Mouse (Mus musculus) embryonic facial prominence, embryonic 14.5 days (tissue): Measurements from ENCODE around the gene Taf11. TPM values are rescaled to one million over a fixed set of nuclear protein-coding genes. Genes with fewer than 3 reads are reported as not detected.
A peak's percentile ranks its signal among the peaks of the same experiment; 100 is the strongest.

Experiments used
- ATAC-seq: fragments of 200-750 bp; cut with Nextera tagmentation; 2 replicates; pipeline ENCODE4 v1.8.0; 2017; ENCODE audit warnings: low read depth, moderate number of reproducible peaks, moderate TSS enrichment
- DNase-seq: peaks from one replicate; pipeline ENCODE4 v3.0.0-alpha.2; 2015; ENCODE audit warnings: low spot score
- H3K27ac ChIP-seq: fragments of 300-500 bp; sonication (generic); replicated peaks from 2 replicates; pipeline ENCODE4 v1.5.1; 2014; ENCODE audit warnings: low read depth, mild to moderate bottlenecking, low read length, moderate library complexity
- H3K27me3 ChIP-seq: fragments of 300-500 bp; sonication (generic); replicated peaks from 2 replicates; pipeline ENCODE4 v1.6.1; 2014; ENCODE audit warnings: low read length; ENCODE audit not compliant: control insufficient read depth, insufficient read depth
- H3K36me3 ChIP-seq: fragments of 300-500 bp; sonication (generic); 2 replicates; pipeline ENCODE4 v1.6.1; 2014; ENCODE audit warnings: low read length, mixed read lengths; ENCODE audit not compliant: control insufficient read depth, insufficient read depth
- H3K4me1 ChIP-seq: fragments of 300-500 bp; sonication (generic); 2 replicates; pipeline ENCODE4 v1.6.1; 2014; ENCODE audit warnings: antibody characterized with exemption, low read length; ENCODE audit not compliant: control insufficient read depth, insufficient read depth
- H3K4me2 ChIP-seq: fragments of 300-500 bp; sonication (generic); 2 replicates; pipeline ENCODE4 v1.6.1; 2014; ENCODE audit warnings: low read depth, mild to moderate bottlenecking, low read length, moderate library complexity, mixed read lengths
- H3K4me3 ChIP-seq: fragments of 300-500 bp; sonication (generic); 2 replicates; pipeline ENCODE4 v1.5.1; 2014; ENCODE audit warnings: low read depth, mild to moderate bottlenecking, low read length
- H3K9ac ChIP-seq: fragments of 300-500 bp; sonication (generic); 2 replicates; pipeline ENCODE4 v1.6.1; 2014; ENCODE audit warnings: low read depth, mild to moderate bottlenecking, low read length, moderate library complexity, mixed read lengths
- H3K9me3 ChIP-seq: fragments of 300-500 bp; sonication (generic); 2 replicates; pipeline ENCODE4 v1.6.1; 2016; ENCODE audit warnings: low read length; ENCODE audit not compliant: control insufficient read depth
- WGBS: fragments of 180-500 bp; shearing (Covaris S2); extraction: QIAGEN DNeasy Blood & Tissue Kit; methylation state at CpG from one replicate; pipeline ENCODE4 v1.1.7; 2014; 5-methylcytosine and 5-hydroxymethylcytosine counted together
- polyA plus RNA-seq: library from polyadenylated mRNA; unstranded; fragments of >200 nt; fragmentation: Nextera tagmentation; extraction: Ambion mirVana; gene quantifications from 2 replicates; pipeline ENCODE4 v1.2.1, GENCODE M21; 2014

The Taf11 gene
- polyA plus RNA-seq, 1 experiment from 2014 or later, result 56.6 TPM

GRCm38 (mm10) chr17:27931826-27932225 lies 22.2 kb upstream of the Taf11 start:
- Histone ChIP-seq H3K4me1 (peaks cover 4% of the 10 kb centered on the region; the same call in 1 of the 2 replicates), H3K9me3 (no peaks in the 10 kb centered on the region), H3K4me3 (no peak overlapping the region), H3K36me3 (no peaks in the 10 kb centered on the region), H3K4me2 (no peak overlapping the region), H3K9ac (no peak overlapping the region), H3K27ac (no peak overlapping the region), H3K27me3 (no peaks in the 10 kb centered on the region)
- DNase-seq (no peak), ATAC-seq (no peak)
- WGBS, result 80% methylated on average over 4 of the region's 4 CpGs

- Histone ChIP-seq H3K36me3 (no peaks in the 10 kb centered on the region), H3K4me3 (no peak overlapping the region), H3K27ac (no peak overlapping the region), H3K9ac (no peak overlapping the region), H3K9me3 (no peaks in the 10 kb centered on the region), H3K4me2 (no peak overlapping the region), H3K4me1 (0 out of 2 replicates have a peak, but pooled peaks cover 3% of the 10 kb centered on the region), H3K27me3 (no peaks in the 10 kb centered on the region)
- DNase-seq, result no peak
- 95% methylated on average over 5 of the region's 5 CpGs for WGBS
- ATAC-seq, result no peak
Measured at GRCm38 (mm10) chr17:27930291-27930690, 20.6 kb upstream of the Taf11 start.

- WGBS, result 64% methylated on average over 7 of the region's 7 CpGs
- H3K27ac ChIP-seq, result no peak overlapping the region
Measured at GRCm38 (mm10) chr17:27925504-27925903, 15.9 kb upstream of the Taf11 start.

GRCm38 (mm10) chr17:27925054-27925453 lies 15.4 kb upstream of the Taf11 start:
- ATAC-seq (no peak), DNase-seq (no peak)
- H3K9ac ChIP-seq, result no peak overlapping the region
- H3K4me1 ChIP-seq, result no peaks in the 10 kb centered on the region; the same call in 1 of the 2 replicates
- WGBS, result 85% methylated on average over 4 of the region's 4 CpGs
- H3K27me3 ChIP-seq, result no peaks in the 10 kb centered on the region
- no peak overlapping the region for H3K4me3 ChIP-seq
- H3K27ac ChIP-seq, result no peak overlapping the region
- H3K4me2 ChIP-seq, result no peak overlapping the region
- no peaks in the 10 kb centered on the region for H3K9me3 ChIP-seq
- H3K36me3 ChIP-seq, result no peaks in the 10 kb centered on the region

More at GRCm38 (mm10) chr17:27925504-27925903, 15.9 kb upstream of the Taf11 start:
- no peak overlapping the region for H3K9ac ChIP-seq
- H3K4me3 ChIP-seq, result no peak overlapping the region
- H3K4me2 ChIP-seq, result no peak overlapping the region
- no peaks in the 10 kb centered on the region for H3K27me3 ChIP-seq
- no peak for ATAC-seq
- DNase-seq, result no peak
- H3K36me3 ChIP-seq, result no peaks in the 10 kb centered on the region
- H3K9me3 ChIP-seq, result no peaks in the 10 kb centered on the region
- no peaks in the 10 kb centered on the region; the same call in 1 of the 2 replicates for H3K4me1 ChIP-seq

- ATAC-seq (no peak), DNase-seq (no peak)
- Histone ChIP-seq H3K4me1 (no peaks in the 10 kb centered on the region; the same call in 1 of the 2 replicates), H3K36me3 (no peaks in the 10 kb centered on the region), H3K9ac (no peak overlapping the region), H3K4me2 (no peak overlapping the region), H3K27me3 (no peaks in the 10 kb centered on the region), H3K27ac (no peak overlapping the region; the same call in 1 of the 2 replicates), H3K4me3 (no peak overlapping the region), H3K9me3 (no peaks in the 10 kb centered on the region)
- 85% methylated on average over 11 of the region's 11 CpGs for WGBS
Measured at GRCm38 (mm10) chr17:27922174-27922712, 12.6 kb upstream of the Taf11 start.

GRCm38 (mm10) chr17:27920676-27921075 lies 11.0 kb upstream of the Taf11 start:
- Histone ChIP-seq H3K4me2 (no peak overlapping the region), H3K27me3 (no peaks in the 10 kb centered on the region), H3K9me3 (no peaks in the 10 kb centered on the region), H3K9ac (no peak overlapping the region), H3K27ac (no peak overlapping the region), H3K36me3 (no peaks in the 10 kb centered on the region), H3K4me1 (peaks cover 3% of the 10 kb centered on the region; the same call in 1 of the 2 replicates), H3K4me3 (no peak overlapping the region)
- DNase-seq, result no peak
- WGBS, result 70% methylated on average over 4 of the region's 4 CpGs
- no peak for ATAC-seq

GRCm38 (mm10) chr17:27916366-27916765 lies 6.7 kb upstream of the Taf11 start:
- Histone ChIP-seq H3K4me3 (no peak overlapping the region), H3K9me3 (no peaks in the 10 kb centered on the region), H3K27ac (peak overlapping the region; percentile 5; the same call in 1 of the 2 replicates), H3K4me2 (no peak overlapping the region), H3K4me1 (0 out of 2 replicates have a peak, but pooled peaks cover 3% of the 10 kb centered on the region), H3K27me3 (no peaks in the 10 kb centered on the region), H3K36me3 (no peaks in the 10 kb centered on the region; the same call in 1 of the 2 replicates), H3K9ac (no peak overlapping the region)
- 35% methylated on average over 4 of the region's 4 CpGs for WGBS
- DNase-seq, result peak; percentile 27
- no peak for ATAC-seq

- 83% methylated on average over 4 of the region's 4 CpGs for WGBS
- H3K9me3 ChIP-seq, result no peaks in the 10 kb centered on the region
- H3K9ac ChIP-seq, result no peak overlapping the region
- H3K4me3 ChIP-seq, result no peak overlapping the region
- H3K4me1 ChIP-seq, result peaks cover 9% of the 10 kb centered on the region
- ATAC-seq (no peak), DNase-seq (no peak)
- no peak overlapping the region for H3K4me2 ChIP-seq
- H3K27ac ChIP-seq, result no peak overlapping the region
- no peaks in the 10 kb centered on the region for H3K27me3 ChIP-seq
- no peaks in the 10 kb centered on the region; the same call in 1 of the 2 replicates for H3K36me3 ChIP-seq
Measured at GRCm38 (mm10) chr17:27914742-27915141, 5.1 kb upstream of the Taf11 start.

- Histone ChIP-seq H3K4me3 (no peak overlapping the region), H3K27me3 (no peaks in the 10 kb centered on the region), H3K4me2 (no peak overlapping the region), H3K36me3 (no peaks in the 10 kb centered on the region; the same call in 1 of the 2 replicates), H3K9ac (no peak overlapping the region), H3K9me3 (no peaks in the 10 kb centered on the region), H3K27ac (no peak overlapping the region), H3K4me1 (peaks cover 18% of the 10 kb centered on the region)
- DNase-seq, result no peak
- WGBS, result 90% methylated on average over 7 of the region's 7 CpGs
- ATAC-seq, result no peak
Measured at GRCm38 (mm10) chr17:27911371-27911770, 1.7 kb upstream of the Taf11 start.
